Mouse (Mus musculus) kidney, postnatal 36 days (tissue): Measurements from ENCODE around the gene Rnf223.

Source experiments
- DNase-seq, 2 experiments: peaks; one replicate each; pipeline ENCODE4 v3.0.0; 2021 to 2022; ENCODE audit warnings: mixed read lengths in 2 of 2

Gene Rnf223

GRCm38 (mm10) chr4:156130940-156131339 lies 627 bp downstream of the Rnf223 start:
- no peak for DNase-seq

- DNase-seq: no peak
These were observed 3.0 kb downstream of the Rnf223 start for GRCm38 (mm10) chr4:156133334-156133733.

- DNase-seq: peak; percentile 20 to 43
These were observed 3.8 kb downstream of the Rnf223 start for GRCm38 (mm10) chr4:156133943-156134605.

GRCm38 (mm10) chr4:156135112-156135511 lies 4.8 kb downstream of the Rnf223 start:
- DNase-seq: no peak

GRCm38 (mm10) chr4:156135801-156136200 lies 5.5 kb downstream of the Rnf223 start:
- DNase-seq: no peak

- DNase-seq: peak in 1 of 2 experiments; percentile 28
These were observed 6.2 kb downstream of the Rnf223 start for GRCm38 (mm10) chr4:156136285-156137100.

GRCm38 (mm10) chr4:156150887-156151286 lies 20.6 kb downstream of the Rnf223 start:
- DNase-seq: peak in 1 of 2 experiments; percentile 19

- no peak for DNase-seq
These were observed 24.5 kb downstream of the Rnf223 start for GRCm38 (mm10) chr4:156154771-156155170.

GRCm38 (mm10) chr4:156166477-156166876 lies 36.2 kb downstream of the Rnf223 start:
- no peak for DNase-seq

- DNase-seq: no peak
These were observed 38.3 kb downstream of the Rnf223 start for GRCm38 (mm10) chr4:156168611-156169010.

GRCm38 (mm10) chr4:156169129-156169528 lies 38.8 kb downstream of the Rnf223 start:
- DNase-seq: no peak

- no peak for DNase-seq
These were observed 41.5 kb downstream of the Rnf223 start for GRCm38 (mm10) chr4:156171828-156172227.

- no peak for DNase-seq
These were observed 47.3 kb downstream of the Rnf223 start for GRCm38 (mm10) chr4:156177630-156178029.
